In the genomic region with DNA sequence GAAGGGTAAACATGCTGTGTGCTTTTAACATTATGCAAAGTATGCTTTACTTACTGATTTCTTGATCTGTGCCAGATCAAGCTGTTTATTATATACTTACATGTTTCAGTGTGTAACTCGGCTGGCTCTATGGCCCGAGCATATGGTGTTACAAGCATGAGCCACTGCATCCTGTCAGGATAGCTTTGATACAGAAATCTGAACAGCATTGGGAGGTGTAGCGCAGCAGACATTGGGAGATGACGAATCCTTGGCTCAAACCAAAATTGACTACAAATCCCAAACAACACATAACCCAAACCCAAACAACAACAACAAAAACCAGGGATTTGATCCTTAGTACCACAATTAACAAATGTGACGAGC, we compare ENCODE assay signal across 8 mouse cellular contexts. TPM values are rescaled to one million over a fixed set of nuclear protein-coding genes. Genes with fewer than 3 reads are reported as not detected.
DNase-seq lines count a peak whose midpoint lies in the region; ATAC-seq and TF ChIP-seq lines count a peak whose summit lies in the region.
"Had no signal": no experiment of that assay in that cellular context is flagged by ENCODE, and none has a peak within 500 bp of the region (broad histone marks: within the 10 kb centered on the region; RNA-seq: fewer than 3 reads in every experiment).

No protein-coding gene starts in this region.

- H3K4me3 ChIP-seq in lung, adult 2 months (replicated peaks; ENCODE audit: extremely low read depth, low read depth, low read length) = peak overlapping the region; percentile 96
- peak overlapping the region; percentile 88 for H3K4me3 ChIP-seq in embryonic facial prominence, embryonic 14.5 days (ENCODE audit: low read depth, low read length)
- peak overlapping the region; percentile 84 for H3K4me3 ChIP-seq in limb, embryonic 10.5 days
- peak overlapping the region; percentile 97 for H3K4me3 ChIP-seq in neural tube, embryonic 15.5 days (replicated peaks)

- H3K36me3 ChIP-seq in embryonic facial prominence, embryonic 14.5 days (ENCODE audit: control insufficient read depth, insufficient read depth, low read length) = peaks cover 26% of the 10 kb centered on the region
- peaks cover 31% of the 10 kb centered on the region for H3K36me3 ChIP-seq in limb, embryonic 10.5 days
- H3K36me3 ChIP-seq in neural tube, embryonic 15.5 days = peaks cover 26% of the 10 kb centered on the region

- no peak for TF ChIP-seq POLR2A in lung, adult 2 months (IDR thresholded peaks at IDR 0.05; ENCODE audit: borderline replicate concordance, extremely low read depth, low read depth, low read length)

- H3K4me2 ChIP-seq in embryonic facial prominence, embryonic 14.5 days (ENCODE audit: low read depth, low read length) = peak overlapping the region; percentile 84
- peak overlapping the region; percentile 91 for H3K4me2 ChIP-seq in neural tube, embryonic 15.5 days

- H3K27ac ChIP-seq in embryonic facial prominence, embryonic 14.5 days (replicated peaks; ENCODE audit: low read depth, low read length) = peak overlapping the region; percentile 78
- H3K27ac ChIP-seq in limb, embryonic 10.5 days = peak overlapping the region; percentile 87
- H3K27ac ChIP-seq in neural tube, embryonic 15.5 days (replicated peaks) = peak overlapping the region; percentile 89

- DNase-seq in lung, adult 2 months = no peak
- DNase-seq in lung, postnatal 14 days = no peak
- no peak for DNase-seq in embryonic facial prominence, embryonic 14.5 days (ENCODE audit: low spot score)
- no peak for DNase-seq in limb, embryonic 10.5 days (ENCODE audit: low spot score)
- DNase-seq in spleen, postnatal 36 days (ENCODE audit: low spot score in 2 of 2) = no peak

- H3K4me1 ChIP-seq in lung, adult 2 months (ENCODE audit: control insufficient read depth, insufficient read depth, low read length) = peaks cover 2% of the 10 kb centered on the region; the same call in 1 of the 2 replicates
- no peaks in the 10 kb centered on the region for H3K4me1 ChIP-seq in embryonic facial prominence, embryonic 14.5 days (ENCODE audit: control insufficient read depth, insufficient read depth, low read length)
- H3K4me1 ChIP-seq in limb, embryonic 10.5 days = peaks cover 36% of the 10 kb centered on the region
- peaks cover 23% of the 10 kb centered on the region for H3K4me1 ChIP-seq in neural tube, embryonic 15.5 days

- H3K9ac ChIP-seq in embryonic facial prominence, embryonic 14.5 days (ENCODE audit: low read depth, low read length) = peak overlapping the region; percentile 83
- peak overlapping the region; percentile 52 for H3K9ac ChIP-seq in neural tube, embryonic 15.5 days (replicated peaks)

- no peak for TF ChIP-seq CTCF in lung, adult 2 months (IDR thresholded peaks at IDR 0.05; ENCODE audit: insufficient read depth, low read length)

- H3K27me3 ChIP-seq in embryonic facial prominence, embryonic 14.5 days (replicated peaks; ENCODE audit: control insufficient read depth, insufficient read depth, low read length) = no peaks in the 10 kb centered on the region
- H3K27me3 ChIP-seq in limb, embryonic 10.5 days (ENCODE audit: low read depth, poor library complexity, severe bottlenecking) = no peaks in the 10 kb centered on the region
- H3K27me3 ChIP-seq in neural tube, embryonic 15.5 days (replicated peaks) = no peaks in the 10 kb centered on the region

- H3K9me3 ChIP-seq in embryonic facial prominence, embryonic 14.5 days (ENCODE audit: control insufficient read depth, low read length) = no peaks in the 10 kb centered on the region
- no peaks in the 10 kb centered on the region for H3K9me3 ChIP-seq in limb, embryonic 10.5 days (replicated peaks)
- no peaks in the 10 kb centered on the region for H3K9me3 ChIP-seq in neural tube, embryonic 15.5 days (replicated peaks)

- ATAC-seq in embryonic facial prominence, embryonic 14.5 days (ENCODE audit: low read depth) = peak; percentile 21
- peak; percentile 54 for ATAC-seq in neural tube, embryonic 15.5 days (ENCODE audit: low FRiP score)
- ATAC-seq in erythroid progenitor cell, adult 5-6 weeks (replicated peaks; ENCODE audit: low FRiP score, poor library complexity, severe bottlenecking) = no peak

- 4% methylated on average over 5 of the region's 5 CpGs for WGBS in lung, adult 2 months
- 4% methylated on average over 5 of the region's 5 CpGs for WGBS in embryonic facial prominence, embryonic 14.5 days
- WGBS in limb, embryonic 10.5 days = 11% methylated on average over 5 of the region's 5 CpGs
- 9% methylated on average over 5 of the region's 5 CpGs for WGBS in neural tube, embryonic 15.5 days

RNA-seq across cellular contexts. Expression of gene 2310039H08Rik, which starts 0.4 kb away (rescaled TPM):
- 65.3 and 79.1 TPM in 2 replicates for polyA plus RNA-seq in lung, adult 2 months (2012; rRNA removed)
- 86.2 and 92.3 TPM in 2 replicates for polyA plus RNA-seq in embryonic facial prominence, embryonic 14.5 days (2014; fragmentation: Nextera tagmentation; extraction: Ambion mirVana)
- 34.2 and 35.4 TPM in 2 replicates for polyA plus RNA-seq in limb, embryonic 10.5 days (2016; fragmentation: Nextera tagmentation; extraction: Ambion mirVana)
- 53.8 and 56.8 TPM in 2 replicates for polyA plus RNA-seq in neural tube, embryonic 15.5 days (2015; fragmentation: Nextera tagmentation; extraction: Ambion mirVana)
- total RNA-seq in erythroid progenitor cell, adult 5-6 weeks (2015; ENCODE audit: low replicate concordance) = 7.2 and 15.1 TPM in 2 replicates
- 1.8 and 4.2 TPM in 2 replicates for total RNA-seq in erythroid progenitor cell, adult 5-6 weeks (2017; ENCODE audit: low replicate concordance)

RNA-seq across cellular contexts. Expression of gene Ptcra, which starts 8.5 kb away (rescaled TPM):
- polyA plus RNA-seq in lung, adult 2 months (2012; rRNA removed) = not detected in 2 replicates
- 0.21 and 0.31 TPM in 2 replicates for polyA plus RNA-seq in embryonic facial prominence, embryonic 14.5 days (2014; fragmentation: Nextera tagmentation; extraction: Ambion mirVana)
- 0.73 and 1.2 TPM in 2 replicates for polyA plus RNA-seq in limb, embryonic 10.5 days (2016; fragmentation: Nextera tagmentation; extraction: Ambion mirVana)
- 0.19 and 43.5 TPM in 2 replicates for polyA plus RNA-seq in neural tube, embryonic 15.5 days (2015; fragmentation: Nextera tagmentation; extraction: Ambion mirVana)
- total RNA-seq in erythroid progenitor cell, adult 5-6 weeks (2015; ENCODE audit: low replicate concordance) = not detected in 2 replicates
- not detected in 2 replicates for total RNA-seq in erythroid progenitor cell, adult 5-6 weeks (2017; ENCODE audit: low replicate concordance)
- total RNA-seq: adrenal gland, postnatal 36 days had no signal

RNA-seq across cellular contexts. Expression of gene Rpl7l1, which starts 10.5 kb away (rescaled TPM):
- 14.3 and 21.6 TPM in 2 replicates for polyA plus RNA-seq in lung, adult 2 months (2012; rRNA removed)
- 124 and 126 TPM in 2 replicates for polyA plus RNA-seq in embryonic facial prominence, embryonic 14.5 days (2014; fragmentation: Nextera tagmentation; extraction: Ambion mirVana)
- polyA plus RNA-seq in limb, embryonic 10.5 days (2016; fragmentation: Nextera tagmentation; extraction: Ambion mirVana) = 224 and 254 TPM in 2 replicates
- polyA plus RNA-seq in neural tube, embryonic 15.5 days (2015; fragmentation: Nextera tagmentation; extraction: Ambion mirVana) = 77.2 and 88.4 TPM in 2 replicates
- 29.9 and 35.6 TPM in 2 replicates for total RNA-seq in erythroid progenitor cell, adult 5-6 weeks (2015; ENCODE audit: low replicate concordance)
- total RNA-seq in erythroid progenitor cell, adult 5-6 weeks (2017; ENCODE audit: low replicate concordance) = 25.2 and 69.6 TPM in 2 replicates

RNA-seq across cellular contexts. Expression of gene Cnpy3, which starts 20.0 kb away (rescaled TPM):
- polyA plus RNA-seq in lung, adult 2 months (2012; rRNA removed) = 54.9 and 59.7 TPM in 2 replicates
- 62.6 and 68.5 TPM in 2 replicates for polyA plus RNA-seq in embryonic facial prominence, embryonic 14.5 days (2014; fragmentation: Nextera tagmentation; extraction: Ambion mirVana)
- polyA plus RNA-seq in limb, embryonic 10.5 days (2016; fragmentation: Nextera tagmentation; extraction: Ambion mirVana) = 63.6 and 67.5 TPM in 2 replicates
- polyA plus RNA-seq in neural tube, embryonic 15.5 days (2015; fragmentation: Nextera tagmentation; extraction: Ambion mirVana) = 72.2 and 76.1 TPM in 2 replicates
- total RNA-seq in erythroid progenitor cell, adult 5-6 weeks (2015; ENCODE audit: low replicate concordance) = 3.4 and 3.6 TPM in 2 replicates
- total RNA-seq in erythroid progenitor cell, adult 5-6 weeks (2017; ENCODE audit: low replicate concordance) = 7.2 and 7.7 TPM in 2 replicates

RNA-seq across cellular contexts. Expression of gene Gnmt, which starts 43.1 kb away (rescaled TPM):
- polyA plus RNA-seq in lung, adult 2 months (2012; rRNA removed) = 13.4 and 14.1 TPM in 2 replicates
- polyA plus RNA-seq in embryonic facial prominence, embryonic 14.5 days (2014; fragmentation: Nextera tagmentation; extraction: Ambion mirVana) = 1.2 and 1.6 TPM in 2 replicates
- 0.48 and 0.83 TPM in 2 replicates for polyA plus RNA-seq in limb, embryonic 10.5 days (2016; fragmentation: Nextera tagmentation; extraction: Ambion mirVana)
- polyA plus RNA-seq in neural tube, embryonic 15.5 days (2015; fragmentation: Nextera tagmentation; extraction: Ambion mirVana) = 1.7 and 1.9 TPM in 2 replicates
- total RNA-seq in erythroid progenitor cell, adult 5-6 weeks (2015; ENCODE audit: low replicate concordance) = not detected in 2 replicates
- not detected in 2 replicates for total RNA-seq in erythroid progenitor cell, adult 5-6 weeks (2017; ENCODE audit: low replicate concordance)
